Mouse (Mus musculus) layer of hippocampus, adult 11-12 months (tissue): ENCODE measurements around the gene Nfatc2.
A peak's percentile ranks its signal among the peaks of the same experiment; 100 is the strongest.

Experiments used
- DNase-seq: peaks from one replicate; pipeline ENCODE4 v3.0.0; 2022; ENCODE audit warnings: low spot score

Nfatc2 gene

GRCm38 (mm10) chr2:168579109-168579508, 22.3 kb downstream of the Nfatc2 start:
- no peak for DNase-seq

GRCm38 (mm10) chr2:168578132-168578531, 23.3 kb downstream of the Nfatc2 start:
- DNase-seq = no peak

- DNase-seq = no peak
Measured at GRCm38 (mm10) chr2:168577381-168577780, 24.1 kb downstream of the Nfatc2 start.

- DNase-seq = no peak
Measured at GRCm38 (mm10) chr2:168575834-168576233, 25.6 kb downstream of the Nfatc2 start.

- DNase-seq = no peak
Measured at GRCm38 (mm10) chr2:168574934-168575333, 26.5 kb downstream of the Nfatc2 start.

- DNase-seq = no peak
Measured at GRCm38 (mm10) chr2:168573866-168574265, 27.6 kb downstream of the Nfatc2 start.

GRCm38 (mm10) chr2:168571241-168571640, 30.2 kb downstream of the Nfatc2 start:
- DNase-seq = no peak

- no peak for DNase-seq
Measured at GRCm38 (mm10) chr2:168565538-168566253, 35.8 kb downstream of the Nfatc2 start.

- DNase-seq = no peak
Measured at GRCm38 (mm10) chr2:168563184-168563583, 38.3 kb downstream of the Nfatc2 start.

GRCm38 (mm10) chr2:168557035-168557434, 44.4 kb downstream of the Nfatc2 start:
- DNase-seq = no peak

GRCm38 (mm10) chr2:168555897-168556670, 45.4 kb downstream of the Nfatc2 start:
- no peak for DNase-seq

GRCm38 (mm10) chr2:168553541-168553961, 47.9 kb downstream of the Nfatc2 start:
- no peak for DNase-seq

GRCm38 (mm10) chr2:168552405-168552804, 49.1 kb downstream of the Nfatc2 start:
- DNase-seq = no peak

GRCm38 (mm10) chr2:168551218-168551617, 50.2 kb downstream of the Nfatc2 start:
- no peak for DNase-seq

- no peak for DNase-seq
Measured at GRCm38 (mm10) chr2:168549326-168549725, 52.1 kb downstream of the Nfatc2 start.

GRCm38 (mm10) chr2:168548008-168548407, 53.4 kb downstream of the Nfatc2 start:
- DNase-seq = no peak

GRCm38 (mm10) chr2:168545901-168546557, 55.4 kb downstream of the Nfatc2 start:
- no peak for DNase-seq

GRCm38 (mm10) chr2:168544102-168544501, 57.4 kb downstream of the Nfatc2 start:
- peak; percentile 57 for DNase-seq

GRCm38 (mm10) chr2:168543026-168543425, 58.4 kb downstream of the Nfatc2 start:
- no peak for DNase-seq

- DNase-seq = no peak
Measured at GRCm38 (mm10) chr2:168541223-168541622, 60.2 kb downstream of the Nfatc2 start.

- DNase-seq = no peak
Measured at GRCm38 (mm10) chr2:168539594-168540222, 61.7 kb downstream of the Nfatc2 start.

GRCm38 (mm10) chr2:168539026-168539425, 62.4 kb downstream of the Nfatc2 start:
- DNase-seq = no peak
